In the genomic region with DNA sequence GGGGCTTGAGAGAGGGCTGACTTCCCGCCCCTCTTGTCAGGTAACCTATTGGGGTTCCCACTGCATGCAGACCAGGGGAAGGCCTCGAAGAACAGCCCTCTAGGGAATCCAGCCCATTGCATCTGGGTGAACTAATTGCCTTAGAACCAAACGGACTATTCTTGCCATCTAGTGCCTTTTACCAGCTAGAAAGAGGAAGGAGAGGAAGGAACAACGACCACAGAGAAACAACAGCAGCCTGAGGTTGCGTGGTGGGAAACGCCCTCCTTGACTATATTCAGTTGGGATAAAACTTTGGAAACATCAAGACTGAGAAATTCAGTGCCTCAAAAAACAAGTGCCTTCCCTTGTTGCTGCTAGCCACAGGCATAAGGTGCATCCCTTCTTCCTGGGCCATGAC, we compare ENCODE assay signal across 22 mouse cellular contexts. TPM values are rescaled to one million over a fixed set of nuclear protein-coding genes. Genes with fewer than 3 reads are reported as not detected.
DNase-seq lines count a peak whose midpoint lies in the region; ATAC-seq lines count a peak whose summit lies in the region.
"Had no signal": no experiment of that assay in that cellular context is flagged by ENCODE, and none has a peak within 500 bp of the region (broad histone marks: within the 10 kb centered on the region; RNA-seq: fewer than 3 reads in every experiment).

No protein-coding gene starts in this region.

- peak; percentile 90 for ATAC-seq in granulocyte monocyte progenitor cell, adult 5-6 weeks (replicated peaks; ENCODE audit: poor library complexity, severe bottlenecking)
- ATAC-seq in megakaryocyte progenitor cell, adult 5-6 weeks (replicated peaks; ENCODE audit: poor library complexity), result peak; percentile 85
- ATAC-seq: activated CD4-positive, CD25-positive, alpha-beta regulatory T cell, adult 4 months; CD4-positive, CD25-positive, alpha-beta regulatory T cell, adult 4 months; forebrain, embryonic 15.5 days had no signal

- peak; percentile 5 for DNase-seq in MEL-GATA-1-ER (ENCODE audit: extremely low read depth, low read depth)
- DNase-seq in natural killer cell, adult 2 months (ENCODE audit: low spot score in 2 of 2), result no peak
- DNase-seq in yolk sac, embryonic 10.5 days (ENCODE audit: low spot score), result no peak
- no peak for DNase-seq in heart, postnatal 14 days
- DNase-seq in retina, postnatal 1 day, result no peak
- DNase-seq: adrenal gland, adult 8-10 months; adrenal gland, postnatal 25 days; cerebellum, adult 18-20 months; cerebellum, adult 9-10 months; cerebellum, postnatal 14 days; embryo, embryonic 11 days; gastrocnemius, postnatal 10 days; gastrocnemius, postnatal 36 days; heart, adult 11 months; heart, postnatal 10 days; heart, postnatal 4 days had no signal

- intact Hi-C loops in heart, postnatal 14 days (cut with DNase I), result no loop called here

RNA-seq across cellular contexts. Expression of a gene that starts 39.5 kb away (rescaled TPM):
- total RNA-seq in granulocyte monocyte progenitor cell, adult 5-6 weeks (2014; fragmentation: Nextera tagmentation), result not detected in 2 replicates
- total RNA-seq in granulocyte monocyte progenitor cell, adult 5-6 weeks (2017), result 0.90 and 1.1 TPM in 2 replicates
- total RNA-seq in megakaryocyte progenitor cell, adult 5-6 weeks (2015), result 0.67 and 1.3 TPM in 2 replicates
- 1.8 and 2.0 TPM in 2 replicates for total RNA-seq in megakaryocyte progenitor cell, adult 5-6 weeks (2017)
- total RNA-seq in heart, postnatal 14 days (2021), result 10 to 100 TPM; 16.6 to 17.3 TPM
- total RNA-seq: MEL had no signal

Comparison
In these comparisons a context has a peak if more than half of its experiments do, and no peak if none do; other contexts are left out.
1. RNA of a gene that starts 39.5 kb away (total RNA-seq): 16.6 to 17.3 TPM in heart, postnatal 14 days; 0.67 to 2.0 TPM in megakaryocyte progenitor cell, adult 5-6 weeks and 0.90 to 1.1 TPM in granulocyte monocyte progenitor cell, adult 5-6 weeks; every median in the first group is over 4 times any median in the second.